Mouse (Mus musculus) embryo, embryonic 11 days (tissue): ENCODE results near the gene Nr2c2ap.
A peak's percentile ranks its signal among the peaks of the same experiment; 100 is the strongest.

Experiments
- DNase-seq: peaks from one replicate; pipeline ENCODE4 v3.0.0-alpha.2; 2015

Nr2c2ap gene

GRCm38 (mm10) chr8:70122863-70123262 is 8.3 kb upstream of the Nr2c2ap start:
- DNase-seq = peak; percentile 16

- DNase-seq = no peak
Measured at GRCm38 (mm10) chr8:70124992-70125391, 6.1 kb upstream of the Nr2c2ap start.

- DNase-seq = no peak
Measured at GRCm38 (mm10) chr8:70128435-70128834, 2.7 kb upstream of the Nr2c2ap start.

- DNase-seq = no peak
Measured at GRCm38 (mm10) chr8:70129309-70129952, 1.7 kb upstream of the Nr2c2ap start.

- DNase-seq = no peak
Measured at GRCm38 (mm10) chr8:70130066-70130465, 1.1 kb upstream of the Nr2c2ap start.

GRCm38 (mm10) chr8:70134086-70134485 is 3.0 kb downstream of the Nr2c2ap start:
- no peak for DNase-seq

- no peak for DNase-seq
Measured at GRCm38 (mm10) chr8:70134931-70135330, 3.8 kb downstream of the Nr2c2ap start.

- DNase-seq = no peak
Measured at GRCm38 (mm10) chr8:70136591-70136990, 5.5 kb downstream of the Nr2c2ap start.

- DNase-seq = no peak
Measured at GRCm38 (mm10) chr8:70137890-70138289, 6.8 kb downstream of the Nr2c2ap start.

GRCm38 (mm10) chr8:70139026-70139857 is 8.1 kb downstream of the Nr2c2ap start, which contains the start of the genes Rfxank, Borcs8 and Mef2b:
TSS of gene Rfxank (minus strand) at chr8:70139154.
TSS of gene Borcs8 (plus strand) at chr8:70139499.
TSS of gene Mef2b (plus strand) at chr8:70139711.
- peak; percentile 99 for DNase-seq

GRCm38 (mm10) chr8:70139981-70140380 is 8.8 kb downstream of the Nr2c2ap start:
- DNase-seq = no peak

- DNase-seq = no peak
Measured at GRCm38 (mm10) chr8:70147678-70148607, 16.8 kb downstream of the Nr2c2ap start.

- DNase-seq = peak; percentile 30
Measured at GRCm38 (mm10) chr8:70150158-70150557, 19.0 kb downstream of the Nr2c2ap start.

GRCm38 (mm10) chr8:70152537-70153257 is 21.6 kb downstream of the Nr2c2ap start:
- peak; percentile 91 for DNase-seq

GRCm38 (mm10) chr8:70157240-70157800 is 26.2 kb downstream of the Nr2c2ap start:
- DNase-seq = no peak

GRCm38 (mm10) chr8:70158069-70158853 is 27.1 kb downstream of the Nr2c2ap start:
- DNase-seq = peak; percentile 89

GRCm38 (mm10) chr8:70159211-70159610 is 28.1 kb downstream of the Nr2c2ap start:
- no peak for DNase-seq

GRCm38 (mm10) chr8:70160015-70160414 is 28.9 kb downstream of the Nr2c2ap start:
- DNase-seq = no peak

GRCm38 (mm10) chr8:70163316-70163715 is 32.2 kb downstream of the Nr2c2ap start:
- no peak for DNase-seq

- DNase-seq = peak; percentile 91
Measured at GRCm38 (mm10) chr8:70166504-70167110, 35.5 kb downstream of the Nr2c2ap start.

GRCm38 (mm10) chr8:70170116-70170515 is 39.0 kb downstream of the Nr2c2ap start:
- DNase-seq = no peak
